Mouse (Mus musculus): ENCODE measurements around the gene Pea15a.

GRCm38 (mm10) chr1:172180881-172181280 is 25.7 kb downstream of the Pea15a start:
- TF ChIP-seq GATA1 (IDR thresholded peaks at IDR 0.05; ENCODE audit: low read length) (no peak), TAL1 (IDR thresholded peaks at IDR 0.05; ENCODE audit: low read length) (no peak)

Data from erythroblast, embryonic 14.5 days (primary cell).